Mouse (Mus musculus) activated CD4-positive, CD25-positive, alpha-beta regulatory T cell, adult 4 months (primary cell): ENCODE measurements around the gene Olfr1154. TPM values are rescaled to one million over a fixed set of nuclear protein-coding genes. Genes with fewer than 3 reads are reported as not detected.

Experiments
- ATAC-seq: one replicate; pipeline ENCODE4 v1.8.0; 2017
- polyA plus RNA-seq, 2 experiments: library from polyadenylated mRNA; unstranded; fragments of 100-300 nt; shearing (Covaris generic); gene quantifications; one replicate each; pipeline ENCODE4 v1.2.1; 2017

Gene Olfr1154
- polyA plus RNA-seq, result not detected

DNA sequence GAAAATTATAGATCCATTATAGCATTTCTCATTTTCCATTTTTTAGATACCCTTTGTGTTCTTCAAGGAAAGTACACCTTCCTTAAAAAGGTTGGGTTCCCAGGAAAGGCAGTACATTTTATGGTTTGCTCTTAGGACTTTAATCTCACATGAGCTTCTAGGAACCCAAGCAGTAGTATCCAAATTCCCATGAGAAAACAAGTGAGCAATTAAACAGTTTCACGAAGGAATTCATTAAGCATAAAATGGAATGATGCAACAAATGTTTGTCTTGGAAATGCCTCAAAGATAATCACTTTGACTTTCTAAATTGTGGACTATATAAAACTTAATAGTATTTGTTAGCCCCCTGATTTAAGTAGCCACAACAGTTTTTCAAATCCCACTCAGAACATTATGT is at the start of gene Olfr1154:
TSS of gene Olfr1154 (minus strand) at position 101 of the 400 bp plus-strand sequence.
- no peak for ATAC-seq

DNA sequence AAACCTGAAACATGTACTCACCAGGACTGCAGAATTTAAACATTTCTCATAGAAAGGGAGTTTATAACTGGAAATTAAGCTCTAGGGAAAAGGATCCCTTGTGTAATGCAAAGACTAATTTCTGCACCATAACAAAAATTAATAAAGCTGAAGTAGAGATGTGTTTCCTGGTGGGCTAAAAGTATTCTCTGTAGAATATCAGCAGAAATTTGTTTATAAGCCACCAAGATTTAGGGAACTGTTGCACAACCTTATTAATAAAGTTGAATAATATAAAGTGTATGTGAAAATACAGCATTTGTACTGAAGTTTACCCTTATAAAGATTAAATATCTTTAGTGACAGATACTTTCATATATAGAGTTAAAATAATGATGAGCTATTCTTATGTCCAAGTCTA is 48.0 kb upstream of the Olfr1154 start, which contains the start of gene Olfr1156:
TSS of gene Olfr1156 (minus strand) at position 101 of the 400 bp plus-strand sequence.
- no peak for ATAC-seq

DNA sequence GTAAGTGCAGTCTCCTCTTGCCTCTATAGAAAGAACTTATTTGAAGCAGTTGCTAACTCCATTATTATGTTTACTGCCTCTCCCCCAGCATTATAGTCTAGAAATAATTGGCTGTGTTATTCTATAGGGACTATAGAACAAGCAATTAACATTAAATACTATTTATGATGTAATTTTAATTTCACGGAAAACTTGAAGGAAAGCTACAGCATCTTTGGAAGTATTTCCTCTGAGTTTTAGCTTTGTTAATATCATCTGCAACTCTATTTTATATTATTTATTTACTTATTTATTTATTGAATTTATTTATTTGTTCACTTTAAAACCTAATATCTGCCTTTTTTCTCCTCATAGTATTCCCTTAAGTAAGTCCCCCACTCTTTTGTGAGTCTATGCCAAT is 40.1 kb upstream of the Olfr1154 start, which contains the start of gene Olfr1155:
TSS of gene Olfr1155 (minus strand) at position 101 of the 400 bp plus-strand sequence.
- ATAC-seq, result no peak

DNA sequence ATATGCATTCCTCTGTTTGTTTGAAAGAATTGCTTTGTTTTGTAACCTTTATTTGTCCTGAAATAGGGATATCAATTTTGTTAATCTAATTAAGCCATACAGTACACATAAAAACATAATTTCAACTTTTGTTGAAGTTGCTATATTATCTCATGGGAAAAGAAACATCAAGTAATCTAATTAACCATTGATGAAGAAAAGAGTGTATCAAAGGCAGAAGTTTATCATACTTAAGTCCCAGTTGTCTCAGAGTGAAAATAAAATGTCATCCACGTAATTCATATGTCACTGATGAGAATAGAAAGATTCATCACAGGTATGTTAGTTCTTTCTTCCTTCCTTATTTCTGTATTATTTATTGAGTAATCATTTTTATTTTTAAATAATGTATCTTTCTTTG is 10.3 kb downstream of the Olfr1154 start, which contains the start of gene Olfr1153:
TSS of gene Olfr1153 (plus strand) at position 301 of the 400 bp plus-strand sequence.
- no peak for ATAC-seq

- ATAC-seq, result no peak
Measured at GRCm38 (mm10) chr2:87866192-87866591, 38.8 kb downstream of the Olfr1154 start, which contains the start of gene Olfr1152. Gene Olfr1152 (plus strand): TSS chr2:87866492.

DNA sequence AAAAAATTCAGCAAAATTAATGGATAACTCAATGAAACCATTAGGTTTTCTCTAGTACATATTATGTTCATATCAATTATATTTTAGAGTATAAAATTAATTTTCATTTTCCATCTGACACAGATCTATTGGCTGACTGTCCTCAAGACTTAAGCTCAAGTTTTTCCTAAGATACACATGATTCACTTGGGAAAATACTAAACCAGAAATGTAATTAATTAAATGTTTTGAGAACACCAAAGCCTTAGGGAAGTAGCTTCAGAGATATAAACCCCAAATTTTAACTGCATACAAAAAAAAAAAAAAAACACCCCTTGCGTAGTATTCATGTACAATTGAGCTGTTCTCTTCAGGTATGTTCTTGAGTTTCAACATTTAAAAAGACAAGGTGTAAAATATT is 49.4 kb downstream of the Olfr1154 start, which contains the start of gene Olfr1151:
TSS of gene Olfr1151 (plus strand) at position 301 of the 400 bp plus-strand sequence.
- no peak for ATAC-seq

Other genes with a start within 250 kb of the Olfr1154 start
- gene Olfr1134, start 246.7 kb downstream of the Olfr1154 start, polyA plus RNA-seq, result not detected
- gene Olfr1135, start 231.5 kb downstream of the Olfr1154 start, polyA plus RNA-seq, result not detected
- gene Olfr1136, start 211.2 kb downstream of the Olfr1154 start, polyA plus RNA-seq, result not detected
- gene Olfr1137, start 192.0 kb downstream of the Olfr1154 start, polyA plus RNA-seq, result not detected
- not detected for gene Olfr1138, start 165.2 kb downstream of the Olfr1154 start, polyA plus RNA-seq
- gene Olfr1140, start 161.4 kb downstream of the Olfr1154 start, polyA plus RNA-seq, result not detected
- gene Olfr1141, start 151.2 kb downstream of the Olfr1154 start, polyA plus RNA-seq, result not detected
- not detected for gene Olfr152, start 125.7 kb downstream of the Olfr1154 start, polyA plus RNA-seq
- not detected for gene Olfr1143, start 104.6 kb downstream of the Olfr1154 start, polyA plus RNA-seq
- not detected for gene Olfr1145, start 95.3 kb downstream of the Olfr1154 start, polyA plus RNA-seq
- gene Olfr1148, start 74.6 kb downstream of the Olfr1154 start, polyA plus RNA-seq, result not detected
- gene Olfr1150-ps1, start 61.2 kb downstream of the Olfr1154 start, polyA plus RNA-seq, result not detected
- gene Olfr1151, start 49.3 kb downstream of the Olfr1154 start, polyA plus RNA-seq, result not detected
- under 1 TPM in 1 of 2 experiments, not detected in 1; 0.08 TPM for gene Olfr1152, start 38.7 kb downstream of the Olfr1154 start, polyA plus RNA-seq
- gene Olfr1153, start 10.2 kb downstream of the Olfr1154 start, polyA plus RNA-seq, result not detected
- gene Olfr1155, start 40.0 kb upstream of the Olfr1154 start, polyA plus RNA-seq, result not detected
- under 1 TPM in 1 of 2 experiments, not detected in 1; 0.20 TPM for gene Olfr1156, start 47.9 kb upstream of the Olfr1154 start, polyA plus RNA-seq
- gene Olfr1157, start 63.1 kb upstream of the Olfr1154 start, polyA plus RNA-seq, result under 1 TPM in 1 of 2 experiments, not detected in 1; 0.15 TPM
- gene Olfr74, start 69.5 kb upstream of the Olfr1154 start, polyA plus RNA-seq, result not detected
- gene Olfr1158, start 84.9 kb upstream of the Olfr1154 start, polyA plus RNA-seq, result not detected
- gene Olfr1160, start 103.1 kb upstream of the Olfr1154 start, polyA plus RNA-seq, result not detected
- gene Olfr1161, start 117.6 kb upstream of the Olfr1154 start, polyA plus RNA-seq, result not detected
- not detected for gene Olfr73, start 132.5 kb upstream of the Olfr1154 start, polyA plus RNA-seq
- not detected for gene Olfr1162, start 146.0 kb upstream of the Olfr1154 start, polyA plus RNA-seq
- gene Olfr1163, start 166.7 kb upstream of the Olfr1154 start, polyA plus RNA-seq, result not detected
- not detected for gene Olfr1164, start 188.8 kb upstream of the Olfr1154 start, polyA plus RNA-seq
- gene Olfr1166, start 223.1 kb upstream of the Olfr1154 start, polyA plus RNA-seq, result under 1 TPM in 1 of 2 experiments, not detected in 1; 0.17 TPM